Mouse (Mus musculus): ENCODE results near the gene Gapt. TPM values are rescaled to one million over a fixed set of nuclear protein-coding genes. Genes with fewer than 3 reads are reported as not detected.
"Not testable (repeated sequence)": the region's sequence is repeated elsewhere in the genome, so short reads cannot be mapped to it uniquely, and the experiment has no call there.

Gapt gene
- total RNA-seq (2021), result under 1 TPM; 0.12 to 0.31 TPM
- long read RNA-seq, experiment 1, result 0 reads
- long read RNA-seq, experiment 2, result 0 reads

DNA sequence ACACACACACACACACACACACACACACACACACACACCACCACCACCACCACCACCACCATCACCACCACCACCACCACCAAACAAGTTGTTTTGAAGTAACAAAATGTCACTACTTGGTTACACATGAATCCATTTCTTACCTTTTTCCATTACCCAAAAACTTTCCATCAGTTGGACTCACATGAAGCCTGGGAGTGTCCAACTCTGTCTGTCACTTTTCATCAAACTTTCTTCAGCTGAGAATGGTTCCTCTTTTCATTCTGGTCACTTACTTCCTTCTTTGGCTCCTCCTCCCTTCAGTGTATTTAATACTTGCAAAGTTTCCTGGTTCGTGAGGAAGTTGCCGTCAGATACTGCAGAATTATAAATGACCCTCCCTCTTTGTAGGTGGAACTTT is at the start of gene Gapt:
Gene Gapt (minus strand): TSS at position 259 of the 400 bp plus-strand sequence.
- peak in 1 of 2 experiments; percentile 9 for DNase-seq

DNA sequence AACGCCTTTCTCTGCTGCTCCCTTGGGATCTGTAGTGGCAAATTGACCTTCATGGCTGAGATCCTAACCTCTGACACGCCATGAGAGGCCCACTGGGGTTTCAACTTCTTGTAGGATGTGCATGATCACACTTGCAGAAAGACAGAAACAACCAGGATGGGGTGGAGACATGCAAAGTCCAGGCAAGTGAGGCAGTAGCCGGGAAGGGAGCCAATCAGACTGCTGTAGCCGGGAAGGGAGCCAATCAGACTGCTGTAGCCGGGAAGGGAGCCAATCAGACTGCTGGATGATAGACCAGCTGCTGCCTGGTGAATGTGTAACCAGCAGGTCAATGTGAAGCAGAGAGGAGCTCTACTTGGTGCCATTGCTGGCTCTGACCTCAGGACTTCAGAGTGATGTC is 49.2 kb upstream of the Gapt start:
- peak; percentile 33 to 49 for DNase-seq

DNA sequence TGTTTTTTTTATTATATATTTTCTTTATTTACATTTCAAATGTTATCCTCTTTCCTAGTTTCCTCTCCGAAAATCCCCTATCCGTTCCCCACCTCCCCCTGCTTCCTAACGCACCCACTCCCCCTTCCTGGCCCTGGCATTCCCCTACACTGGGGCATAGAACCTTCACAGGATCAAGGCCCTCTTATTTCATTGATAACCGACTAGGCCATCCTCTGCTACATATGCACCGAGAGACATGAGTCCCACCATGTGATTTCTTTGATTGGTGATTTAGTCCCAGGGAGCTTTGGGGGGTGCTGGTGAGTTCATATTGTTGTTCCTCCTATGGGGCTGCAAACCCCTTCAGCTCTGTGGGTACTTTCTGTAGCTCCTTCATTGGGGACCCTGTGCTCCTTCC is 47.7 kb upstream of the Gapt start:
- DNase-seq, result not testable (repeated sequence)

DNA sequence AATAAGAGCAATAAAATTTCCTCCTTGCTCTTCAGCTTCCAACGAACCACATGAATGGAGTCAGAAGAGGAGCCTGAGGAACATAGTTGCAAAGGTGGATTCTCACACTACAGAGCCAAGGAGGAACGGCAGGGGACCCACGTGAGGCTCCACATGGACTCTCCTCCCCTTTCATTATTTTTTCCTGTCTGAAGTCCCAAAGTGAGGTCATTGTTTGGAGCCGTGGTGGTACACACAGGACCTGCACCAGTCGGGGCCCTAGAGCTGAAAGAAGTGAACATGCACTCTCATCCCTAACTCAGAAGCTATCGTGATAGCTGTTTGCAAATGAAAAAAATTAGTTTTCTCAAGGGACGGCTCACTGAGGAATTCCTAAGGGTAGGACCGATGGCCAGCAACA is 47.1 kb upstream of the Gapt start:
- no peak for DNase-seq

DNA sequence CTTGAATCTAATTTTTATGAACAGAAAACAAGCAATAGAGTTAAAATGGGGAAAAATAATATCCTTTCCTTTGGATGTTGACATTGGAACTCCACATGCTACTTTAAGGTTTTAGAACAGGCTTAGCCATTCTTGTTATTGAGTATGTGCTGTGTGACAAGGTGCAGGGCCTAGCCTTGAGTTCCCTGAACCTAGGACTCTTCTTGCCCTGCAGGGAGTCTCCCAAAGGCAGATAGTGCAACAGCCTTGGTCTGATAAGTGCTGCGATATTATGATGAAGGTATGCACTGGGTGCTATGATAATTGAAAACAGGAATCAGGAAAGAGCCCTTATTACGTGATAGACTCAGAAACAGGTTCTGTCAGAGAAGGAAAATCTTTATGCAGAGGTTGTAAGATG is 44.9 kb upstream of the Gapt start:
- no peak for DNase-seq

DNA sequence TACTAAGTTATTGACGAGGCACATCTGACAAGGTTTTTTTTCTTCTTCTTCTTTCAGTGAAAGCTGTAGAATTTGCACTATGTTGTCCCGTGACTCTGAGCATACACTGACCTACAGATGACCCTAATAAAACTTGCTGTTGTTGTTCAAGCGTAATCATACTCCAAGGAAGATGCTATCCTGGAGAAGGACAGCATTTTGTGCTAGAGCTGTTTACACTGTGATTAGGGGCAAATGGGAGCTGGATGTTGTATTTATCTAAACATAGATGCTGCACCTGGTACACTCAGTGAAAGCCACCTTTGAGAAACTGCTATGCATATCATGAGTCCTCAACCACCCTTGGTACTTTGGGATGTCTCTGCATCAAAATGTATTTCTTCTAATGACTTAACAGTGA is 44.4 kb upstream of the Gapt start:
- no peak for DNase-seq

DNA sequence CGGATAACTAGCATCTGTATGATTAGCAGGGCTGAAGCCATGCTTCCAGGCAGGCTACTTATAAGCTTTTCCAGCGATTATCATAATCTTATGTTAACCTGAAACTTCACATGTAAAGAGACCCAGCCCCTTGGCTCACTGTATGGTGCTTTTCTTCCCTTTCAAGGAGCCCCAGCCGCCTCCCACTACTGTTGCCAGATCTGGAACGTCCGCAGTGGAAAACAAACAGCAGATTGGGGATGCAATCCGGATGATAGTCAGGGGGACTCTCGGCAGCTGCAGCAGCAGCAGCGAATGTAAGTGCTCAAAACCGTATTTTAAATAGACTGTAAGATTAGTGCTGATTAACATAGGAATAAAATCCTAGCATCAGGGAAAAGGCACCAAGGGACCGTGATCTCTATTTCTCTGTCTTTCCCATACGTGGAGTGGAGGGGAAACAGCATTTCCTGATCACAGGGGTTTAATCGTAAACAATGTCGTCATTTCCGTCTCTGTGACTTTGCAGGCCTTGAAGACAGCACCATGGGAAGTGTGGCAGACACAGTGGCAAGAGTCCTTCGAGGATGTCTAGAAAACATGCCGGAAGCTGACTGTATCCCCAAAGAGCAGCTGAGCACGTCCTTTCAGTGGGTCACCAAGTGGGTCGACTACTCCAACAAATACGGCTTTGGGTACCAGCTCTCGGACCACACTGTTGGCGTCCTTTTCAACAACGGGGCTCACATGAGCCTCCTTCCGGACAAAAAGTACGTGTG is 41.7 kb upstream of the Gapt start:
- peak; percentile 26 to 36 for DNase-seq

DNA sequence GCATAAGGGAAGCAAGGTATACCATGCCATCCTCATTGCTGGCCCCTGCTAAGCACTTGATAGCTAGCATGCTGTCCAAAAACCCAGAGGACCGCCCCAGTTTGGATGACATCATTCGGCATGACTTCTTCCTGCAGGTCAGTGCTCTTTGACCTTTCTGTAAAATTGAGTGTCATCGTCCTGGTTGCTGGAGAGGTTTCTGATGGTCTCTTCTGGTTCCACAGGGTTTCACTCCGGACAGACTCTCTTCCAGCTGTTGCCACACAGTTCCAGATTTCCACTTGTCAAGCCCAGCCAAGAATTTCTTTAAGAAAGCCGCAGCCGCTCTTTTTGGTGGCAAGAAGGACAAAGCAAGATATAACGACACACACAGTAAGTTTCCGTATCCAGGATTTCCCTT is 40.8 kb upstream of the Gapt start:
- peak in 1 of 2 experiments; percentile 30 for DNase-seq

DNA sequence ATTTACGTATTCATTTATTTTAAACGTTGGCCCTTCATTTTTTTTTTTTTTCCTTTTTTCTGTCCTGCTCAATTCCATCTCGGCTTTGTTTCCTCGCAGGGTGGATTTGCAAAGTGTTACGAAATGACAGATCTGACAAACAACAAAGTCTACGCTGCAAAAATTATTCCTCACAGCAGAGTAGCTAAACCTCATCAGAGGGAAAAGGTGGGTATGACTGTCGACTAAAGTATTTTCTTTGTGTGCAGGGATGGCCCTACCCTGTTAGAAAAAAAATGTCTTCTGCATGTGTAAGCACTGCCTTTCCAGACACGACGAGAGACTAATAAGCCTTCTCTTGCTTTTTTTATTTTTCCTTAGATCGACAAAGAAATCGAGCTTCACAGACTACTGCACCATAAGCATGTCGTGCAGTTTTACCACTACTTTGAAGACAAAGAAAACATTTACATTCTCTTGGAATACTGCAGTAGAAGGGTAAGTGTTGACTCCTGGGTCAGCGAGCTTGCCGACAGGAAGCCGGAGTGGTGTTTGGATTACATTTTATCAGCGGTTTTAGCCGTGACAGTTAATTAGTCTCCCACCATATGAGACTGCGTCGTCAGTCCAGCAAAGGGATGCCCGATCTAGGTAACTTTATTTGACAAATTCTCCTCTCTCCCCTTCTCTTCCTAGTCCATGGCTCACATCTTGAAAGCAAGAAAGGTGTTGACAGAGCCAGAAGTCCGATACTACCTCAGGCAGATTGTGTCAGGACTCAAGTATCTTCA is 39.1 kb upstream of the Gapt start:
- peak in 1 of 2 experiments; percentile 45 for DNase-seq

DNA sequence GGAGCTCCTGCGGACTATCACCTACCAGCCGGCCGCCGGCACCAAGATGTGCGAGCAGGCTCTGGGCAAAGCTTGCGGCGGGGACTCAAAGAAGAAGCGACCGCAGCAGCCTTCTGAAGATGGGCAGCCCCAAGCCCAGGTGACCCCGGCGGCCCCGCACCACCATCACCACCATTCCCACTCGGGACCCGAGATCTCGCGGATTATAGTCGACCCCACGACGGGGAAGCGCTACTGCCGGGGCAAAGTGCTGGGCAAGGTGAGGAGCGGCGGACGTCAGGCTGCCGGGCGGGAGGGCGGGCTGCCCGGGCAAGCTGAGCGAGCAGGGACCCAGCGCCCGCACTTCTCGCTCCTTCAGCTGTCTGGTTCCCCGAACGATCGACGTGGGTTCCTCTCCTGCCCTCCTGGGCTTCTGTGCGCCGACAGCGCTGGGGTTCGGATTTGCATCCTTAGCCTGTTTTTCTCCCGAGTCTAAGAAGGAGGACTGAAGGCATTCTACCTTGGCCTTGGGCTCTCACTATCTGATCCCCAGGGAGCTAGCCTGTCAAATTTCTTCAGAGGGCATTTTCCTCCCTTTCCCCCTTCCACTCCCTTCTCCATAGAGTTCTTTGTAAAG is 38.3 kb upstream of the Gapt start:
- peak in 1 of 2 experiments; percentile 25 for DNase-seq

DNA sequence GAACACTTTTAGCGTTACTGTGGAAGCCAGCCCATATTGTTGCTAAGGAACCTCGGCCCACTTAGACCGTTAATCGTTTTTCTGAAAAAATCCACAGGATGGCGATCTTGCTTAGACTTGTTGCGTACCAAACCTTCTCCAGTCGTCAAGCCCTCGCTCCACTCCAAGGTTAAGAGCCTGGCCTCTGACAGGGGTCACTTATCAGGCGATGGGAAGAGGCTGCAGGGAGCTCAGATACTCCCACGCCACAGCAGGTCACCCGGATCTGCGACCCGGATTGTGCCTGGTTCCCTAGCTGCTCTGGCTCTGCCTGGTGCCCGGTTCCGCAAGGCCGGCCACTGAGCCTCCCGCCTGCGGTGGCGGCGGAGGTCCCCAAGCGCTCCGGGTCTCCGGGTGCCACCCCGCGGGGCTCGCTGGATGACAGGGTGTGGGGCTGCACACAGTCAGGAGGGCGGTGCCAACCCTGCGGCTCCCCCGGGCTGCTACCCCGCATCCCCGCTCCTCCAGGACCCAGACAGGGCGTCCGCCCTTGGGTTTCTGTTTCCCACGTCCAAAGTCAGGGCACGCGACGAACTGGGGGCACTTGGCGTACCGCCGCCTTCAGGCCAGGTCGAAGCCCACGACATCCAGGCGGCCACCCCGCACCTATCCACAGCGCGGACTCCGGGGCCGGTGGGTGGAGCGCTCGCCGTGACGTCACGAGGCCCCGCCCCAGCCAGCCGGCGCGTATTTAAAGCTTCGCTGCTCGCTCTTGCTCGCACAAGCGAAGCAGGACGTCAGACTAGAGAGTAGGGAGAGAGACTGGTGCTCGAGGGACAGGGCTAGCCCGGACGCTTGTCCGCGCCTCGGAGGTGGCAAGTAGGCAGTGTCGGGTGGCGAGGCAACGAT is 37.5 kb upstream of the Gapt start, which contains the start of gene Plk2:
Gene Plk2 (plus strand): TSS at position 756 of the 888 bp plus-strand sequence.
- DNase-seq, result peak; percentile 96 to 98

DNA sequence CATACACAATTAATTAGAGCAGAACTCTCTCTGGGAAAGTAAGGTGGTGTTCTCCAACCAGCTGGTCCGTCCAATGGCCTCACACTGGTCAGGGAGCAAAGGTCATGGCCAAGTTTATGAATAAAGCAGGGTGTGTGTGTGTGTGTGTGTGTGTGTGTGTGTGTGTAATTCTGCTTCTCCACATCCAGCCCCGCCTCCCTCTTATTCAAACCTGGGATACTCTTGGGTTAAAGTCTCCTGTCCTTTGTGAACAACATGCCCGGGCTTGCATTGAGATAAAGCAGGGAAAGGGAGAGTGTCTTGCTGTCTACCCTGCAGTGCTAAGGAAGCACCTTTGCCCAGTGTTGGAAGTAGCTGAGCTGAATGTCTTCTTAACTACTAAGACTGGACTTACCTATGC is 35.6 kb upstream of the Gapt start:
- DNase-seq, result no peak

DNA sequence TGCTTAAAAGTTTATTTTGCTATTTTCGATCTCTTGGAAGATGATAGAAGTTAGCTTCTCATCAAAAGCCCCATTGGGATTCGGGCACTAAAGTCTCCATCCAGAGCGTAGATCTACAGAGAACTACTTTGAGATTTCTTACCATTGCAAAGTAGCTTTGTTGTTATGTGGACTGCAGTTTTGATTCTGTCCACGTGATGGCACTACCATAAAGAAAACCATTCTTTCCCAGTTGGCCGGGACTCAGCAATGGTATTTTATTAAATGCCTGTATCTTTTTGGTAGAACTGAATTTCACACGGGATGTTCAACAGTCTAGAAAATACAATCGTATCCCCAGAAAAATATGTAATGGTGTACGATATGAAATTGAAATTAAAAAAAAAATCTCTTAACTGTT is 35.2 kb upstream of the Gapt start:
- DNase-seq, result peak; percentile 64 to 88

DNA sequence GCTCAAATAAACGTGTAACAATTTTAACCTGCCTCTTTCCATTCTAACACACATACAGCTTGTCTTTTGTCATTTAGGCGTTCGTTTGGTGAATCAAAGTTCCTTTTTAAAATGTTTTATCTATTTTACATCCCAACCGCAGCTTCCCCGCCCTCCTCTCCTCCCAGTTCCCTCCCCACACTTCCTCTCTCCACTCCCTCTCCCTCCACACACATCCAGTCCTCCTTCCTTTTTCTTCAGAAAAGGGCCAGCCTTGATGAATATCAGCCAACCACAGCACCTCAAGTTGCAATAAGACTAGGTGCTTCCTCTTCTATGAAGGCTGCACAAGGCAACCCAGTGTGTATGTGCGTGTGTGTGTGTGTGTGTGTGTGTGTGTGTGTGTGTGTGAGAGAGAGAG is 27.5 kb upstream of the Gapt start:
- DNase-seq, result no peak

DNA sequence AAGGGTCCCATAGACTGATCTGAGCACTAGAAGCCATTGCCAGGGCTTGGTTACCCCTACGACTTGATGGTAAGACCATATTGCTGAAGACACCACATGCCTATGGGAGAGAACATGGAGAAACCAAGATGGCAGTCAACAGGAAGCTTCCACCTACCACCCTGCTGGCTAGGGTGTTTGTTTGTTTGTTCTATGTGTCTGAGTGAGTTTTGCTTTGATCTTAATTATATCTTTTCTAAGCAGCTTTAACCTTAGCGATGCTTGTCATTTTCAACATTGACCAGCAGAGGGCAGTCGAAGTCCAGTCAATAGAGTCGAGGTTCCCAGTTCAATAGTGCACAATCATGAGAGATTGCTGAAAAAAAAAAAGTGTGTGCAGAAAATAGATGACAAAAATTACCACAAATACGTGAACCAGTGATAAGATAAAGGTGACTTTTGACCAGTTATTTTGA is 25.5 kb upstream of the Gapt start:
- peak in 1 of 2 experiments; percentile 57 for DNase-seq

DNA sequence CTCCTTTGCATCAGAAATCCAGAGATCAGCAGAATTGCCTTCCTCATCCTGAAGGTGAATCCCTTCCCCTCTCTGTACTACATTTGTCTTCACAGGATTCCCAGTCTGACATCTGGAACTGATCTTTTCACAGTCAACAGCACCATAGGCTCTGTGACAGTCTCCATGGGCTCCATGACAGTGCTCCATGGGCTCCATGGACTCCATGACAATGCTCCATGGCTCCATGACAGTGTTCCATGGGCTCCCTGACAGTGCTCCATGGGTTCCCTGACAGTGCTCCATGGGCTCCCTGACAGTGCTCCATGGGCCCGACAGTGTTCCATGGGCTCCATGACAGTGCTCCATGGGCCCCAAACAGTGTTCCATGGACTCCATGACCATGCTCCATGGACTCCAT is 12.7 kb upstream of the Gapt start:
- no peak for DNase-seq

DNA sequence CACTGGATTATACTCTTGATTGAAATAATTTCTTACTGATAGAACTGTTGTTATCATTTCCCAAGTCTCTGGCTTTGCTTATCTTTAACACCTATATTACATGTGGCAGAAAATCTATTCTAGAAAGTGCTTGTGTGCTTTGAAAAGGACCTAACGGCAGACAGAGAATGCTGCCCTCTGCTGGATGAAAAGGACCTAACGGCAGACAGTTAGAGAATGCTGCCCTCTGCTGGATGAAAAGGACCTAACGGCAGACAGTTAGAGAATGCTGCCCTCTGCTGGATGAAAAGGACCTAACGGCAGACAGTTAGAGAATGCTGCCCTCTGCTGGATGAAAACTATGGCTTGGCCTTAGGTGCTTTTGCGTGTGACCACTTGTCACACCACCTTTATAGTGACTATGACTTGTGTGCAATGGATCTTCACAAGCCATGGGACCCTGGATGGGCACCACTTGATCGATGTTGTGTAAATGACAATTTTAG is 11.6 kb upstream of the Gapt start:
- DNase-seq, result peak; percentile 43 to 77

DNA sequence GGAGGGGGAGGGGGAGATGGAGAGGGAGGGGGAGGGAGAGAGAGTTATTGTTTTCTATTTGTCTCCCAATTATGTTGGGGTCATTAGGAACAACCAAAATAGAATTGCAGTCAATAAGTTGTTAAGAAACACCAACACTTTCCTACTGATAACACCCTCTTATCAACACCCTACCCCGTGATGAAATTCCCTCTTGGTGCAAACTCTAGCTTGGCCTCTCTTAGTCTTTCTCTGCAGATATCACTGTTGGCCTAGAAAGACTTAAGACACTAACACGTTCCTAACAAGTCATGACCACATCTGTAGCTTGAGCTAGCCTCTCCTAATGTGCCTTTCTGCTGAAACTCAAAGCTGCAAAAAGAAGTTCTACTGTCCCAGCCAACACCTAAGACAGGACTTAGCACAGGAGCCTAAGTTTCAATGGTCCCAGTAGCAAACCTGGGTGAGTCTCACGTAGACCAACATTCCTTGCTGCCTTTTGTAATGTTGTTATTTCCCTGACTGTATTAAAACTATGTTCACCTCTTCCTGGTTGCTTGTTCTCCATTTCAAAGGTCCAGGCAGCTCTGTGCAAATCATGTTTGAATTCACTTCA is 11.1 kb upstream of the Gapt start:
- no peak for DNase-seq

DNA sequence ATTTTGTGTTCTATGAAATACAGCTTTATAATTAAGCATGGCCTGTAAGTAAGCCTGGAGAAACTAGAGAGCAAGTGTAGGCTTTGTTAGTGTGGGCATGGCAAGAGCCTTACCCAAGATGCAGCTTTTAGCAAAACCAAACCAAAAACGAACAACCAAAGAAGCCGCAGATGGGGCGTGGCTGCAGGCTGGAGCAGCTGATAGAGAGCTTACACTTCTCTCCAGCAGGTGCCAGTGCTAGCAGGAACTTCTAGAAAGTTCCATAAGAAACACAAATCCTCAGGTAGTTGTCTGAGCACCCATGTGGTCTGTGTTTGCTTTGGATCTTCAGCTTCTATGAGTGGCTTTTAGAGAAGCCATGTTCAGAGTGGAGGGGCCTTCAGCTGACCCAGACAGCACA is 9.5 kb upstream of the Gapt start:
- DNase-seq, result no peak

DNA sequence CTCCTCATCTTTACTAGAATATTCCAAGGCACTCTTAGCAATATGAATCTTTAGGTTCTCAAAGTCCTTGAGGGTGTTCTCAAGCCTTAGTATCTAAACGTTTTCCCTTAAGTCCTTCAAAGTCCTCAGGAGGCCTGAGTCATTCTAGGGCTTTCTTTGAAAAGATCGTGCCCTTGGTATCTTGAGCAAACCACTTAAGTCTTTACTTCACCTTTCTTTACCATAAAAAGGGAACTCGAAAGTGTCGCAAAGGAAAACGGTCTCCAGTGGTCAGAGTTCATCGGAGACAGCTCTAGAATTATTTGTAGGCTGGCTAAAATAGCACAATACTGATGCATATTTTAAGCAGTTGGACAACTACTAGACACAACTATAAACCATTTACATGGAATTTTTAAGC is 6.7 kb upstream of the Gapt start:
- DNase-seq, result no peak

DNA sequence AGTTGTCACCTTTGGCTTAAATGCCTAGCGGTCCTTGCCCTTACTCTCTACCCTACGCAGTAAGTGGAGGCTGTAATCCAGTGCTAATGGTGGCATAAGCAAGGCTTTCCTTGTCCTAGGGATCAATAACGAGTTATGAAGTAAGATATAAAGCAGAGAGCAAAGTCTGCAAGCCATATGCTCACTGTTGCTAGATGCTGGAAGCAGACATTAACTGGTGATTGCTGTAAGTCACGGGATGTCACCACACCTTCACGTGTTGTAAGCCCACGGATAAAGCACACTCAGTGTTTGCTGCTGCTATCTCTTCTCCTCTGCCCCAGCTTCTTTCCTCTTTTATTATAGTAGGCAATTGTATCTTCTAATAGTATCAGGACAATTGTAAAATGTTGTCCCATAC is 5.9 kb downstream of the Gapt start:
- no peak for DNase-seq
